Mouse (Mus musculus) heart, postnatal 0 days (tissue): Measurements from ENCODE around the gene Clasrp.

Source experiments
- CTCF ChIP-seq: IDR thresholded peaks from 2 replicates; pipeline ENCODE4 v1.5.1; 2016; ENCODE audit warnings: antibody characterized with exemption, control low read depth, low read depth
- EP300 ChIP-seq: IDR thresholded peaks from 2 replicates; pipeline ENCODE4 v1.6.1; 2016; ENCODE audit warnings: antibody characterized with exemption, low read depth

DNA sequence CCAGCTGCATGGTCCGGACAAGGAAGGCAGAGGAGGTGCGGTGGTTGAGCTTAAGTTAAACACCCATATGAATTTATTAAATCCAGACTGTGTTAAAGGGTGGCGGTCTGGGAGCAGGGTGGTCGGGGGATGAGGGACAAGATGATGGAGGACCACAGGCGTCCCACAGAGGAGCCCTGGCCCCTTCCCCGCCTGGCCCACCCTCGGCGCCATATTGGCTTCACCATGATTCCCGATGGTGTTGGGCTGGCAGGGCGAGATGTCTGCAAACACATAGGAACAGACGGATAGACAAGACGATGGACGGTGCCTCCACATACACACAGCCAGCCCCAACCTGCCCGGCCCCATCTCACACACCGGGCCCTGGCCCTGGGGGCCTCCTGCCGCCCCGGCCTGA lies 28.9 kb upstream of the Clasrp start:
- no peak for TF ChIP-seq CTCF
- TF ChIP-seq EP300 = no peak
